Mouse (Mus musculus) heart, postnatal 36 days (tissue): Measurements from ENCODE around the gene Hoxb4. TPM values are rescaled to one million over a fixed set of nuclear protein-coding genes. Genes with fewer than 3 reads are reported as not detected.

ENCODE experiments used
- DNase-seq, 2 experiments: peaks; one replicate each; pipeline ENCODE4 v3.0.0; 2021 to 2022
- intact Hi-C: fragments of 180-260 bp; cut with DNase I; formaldehyde crosslinking; loops from one replicate; pipeline ENCODE4 v1.15.1; 2025
- total RNA-seq, 2 experiments: library from RNA; stranded (reverse); gene quantifications; 2 replicates each; pipeline ENCODE4 v1.2.3; 2021

Gene Hoxb4
- total RNA-seq, 2 experiments from 2014 or later, result 0.51 to 0.53 TPM

- no peak for DNase-seq
- intact Hi-C loops, result loop anchor here (5.0 kb wide), 1 partner anchor 277 kb away; the partner anchor contains the start of gene Igf2bp1
Measured at GRCm38 (mm10) chr11:96284041-96284749, 33.9 kb upstream of the Hoxb4 start.

DNA sequence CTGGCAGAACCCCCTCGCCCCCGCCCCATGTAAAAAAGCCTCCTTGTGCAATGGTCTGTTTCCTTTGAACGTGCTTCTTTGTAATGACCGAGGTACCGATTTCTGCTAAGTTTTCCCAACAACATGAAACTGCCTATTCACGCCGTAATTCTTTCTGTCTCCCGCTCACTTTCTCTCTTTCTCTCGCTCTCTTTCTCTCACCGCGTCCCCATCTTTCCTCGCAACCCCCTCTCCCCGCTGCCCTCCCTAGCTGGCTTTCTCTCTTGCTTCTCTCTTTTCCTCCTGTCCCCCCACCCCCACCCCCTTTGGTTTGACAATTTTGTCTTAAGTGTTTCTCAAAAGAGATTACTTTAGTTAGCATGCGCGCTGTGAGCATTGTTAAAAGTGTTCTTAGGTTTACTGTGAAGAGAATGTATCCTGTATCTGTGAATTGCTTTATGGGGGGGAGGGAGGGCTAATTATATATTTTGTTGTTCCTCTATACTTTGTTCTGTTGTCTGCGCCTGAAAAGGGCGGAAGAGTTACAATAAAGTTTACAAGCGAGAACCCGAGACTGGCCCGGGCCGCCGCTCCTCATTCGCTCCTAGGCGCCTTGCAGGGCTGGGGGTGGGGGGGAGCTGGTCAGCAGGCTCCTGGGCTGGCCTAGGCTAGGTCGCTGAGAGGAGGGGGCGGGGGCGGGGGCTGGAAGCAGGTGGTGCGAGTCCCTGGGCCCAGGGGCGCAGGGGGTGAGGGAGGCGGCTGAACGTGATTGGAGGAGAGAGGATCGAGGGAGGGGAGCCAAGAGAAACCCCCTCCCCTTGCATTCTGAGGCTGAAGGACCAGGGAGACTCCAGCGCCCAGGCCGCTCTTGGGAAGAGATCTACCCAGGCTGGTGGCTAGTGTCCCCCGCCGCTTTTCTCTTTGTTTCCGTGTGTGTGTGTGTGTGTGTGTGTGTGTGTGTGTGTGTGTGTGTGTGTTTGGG is 33.0 kb upstream of the Hoxb4 start:
- intact Hi-C loops, result loop anchor here (5.0 kb wide), 1 partner anchor 278 kb away; the partner anchor contains the start of gene Igf2bp1
- DNase-seq, result no peak

- intact Hi-C loops, result no loop called here
Measured at GRCm38 (mm10) chr11:96285771-96286738, 32.0 kb upstream of the Hoxb4 start, which contains the start of gene Hoxb7. Gene Hoxb7, plus strand, starts transcription at chr11:96286623.

GRCm38 (mm10) chr11:96286739-96287385 is 31.2 kb upstream of the Hoxb4 start:
- DNase-seq, result no peak
- intact Hi-C loops, result no loop called here

More at GRCm38 (mm10) chr11:96285771-96286738, 32.0 kb upstream of the Hoxb4 start, which contains the start of gene Hoxb7:
- DNase-seq, result no peak

GRCm38 (mm10) chr11:96287411-96287810 is 30.7 kb upstream of the Hoxb4 start:
- no peak for DNase-seq
- intact Hi-C loops, result no loop called here

GRCm38 (mm10) chr11:96288455-96289221 is 29.4 kb upstream of the Hoxb4 start:
- intact Hi-C loops, result no loop called here
- DNase-seq, result no peak

- intact Hi-C loops, result no loop called here
- no peak for DNase-seq
Measured at GRCm38 (mm10) chr11:96289293-96289692, 28.8 kb upstream of the Hoxb4 start.

GRCm38 (mm10) chr11:96289837-96290236 is 28.2 kb upstream of the Hoxb4 start:
- DNase-seq, result no peak
- intact Hi-C loops, result no loop called here

DNA sequence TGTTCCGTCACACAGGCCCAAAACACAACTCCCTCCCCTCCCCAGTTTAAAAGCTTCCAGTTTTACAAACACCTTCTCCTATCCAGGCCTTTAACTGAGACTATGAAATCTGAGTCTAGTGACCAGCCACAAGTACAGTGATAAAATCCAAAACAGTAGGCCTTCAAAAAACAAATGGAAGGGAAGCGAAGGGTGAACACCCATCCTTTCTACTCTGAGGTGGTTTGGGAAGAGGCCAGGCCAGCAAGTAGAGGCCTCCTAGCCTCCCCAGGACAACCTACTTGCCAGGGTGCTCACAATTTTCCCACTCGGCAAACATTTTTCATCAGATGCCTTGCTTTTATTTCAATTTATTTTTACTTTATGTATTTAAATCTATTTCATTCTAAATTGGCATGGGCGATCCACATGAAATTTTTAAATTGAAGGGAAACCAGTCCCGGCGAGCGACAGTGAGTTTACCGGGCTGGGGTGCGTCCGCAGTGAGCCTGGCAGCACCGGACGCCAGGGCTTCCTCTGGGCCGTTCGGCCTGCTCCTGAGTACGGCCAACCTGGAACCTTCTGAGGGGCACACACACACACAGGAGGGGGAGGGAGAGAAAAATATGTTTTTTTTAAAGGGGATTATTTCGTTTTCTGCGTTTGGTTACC is 27.2 kb upstream of the Hoxb4 start:
- intact Hi-C loops, result no loop called here
- DNase-seq, result no peak

DNA sequence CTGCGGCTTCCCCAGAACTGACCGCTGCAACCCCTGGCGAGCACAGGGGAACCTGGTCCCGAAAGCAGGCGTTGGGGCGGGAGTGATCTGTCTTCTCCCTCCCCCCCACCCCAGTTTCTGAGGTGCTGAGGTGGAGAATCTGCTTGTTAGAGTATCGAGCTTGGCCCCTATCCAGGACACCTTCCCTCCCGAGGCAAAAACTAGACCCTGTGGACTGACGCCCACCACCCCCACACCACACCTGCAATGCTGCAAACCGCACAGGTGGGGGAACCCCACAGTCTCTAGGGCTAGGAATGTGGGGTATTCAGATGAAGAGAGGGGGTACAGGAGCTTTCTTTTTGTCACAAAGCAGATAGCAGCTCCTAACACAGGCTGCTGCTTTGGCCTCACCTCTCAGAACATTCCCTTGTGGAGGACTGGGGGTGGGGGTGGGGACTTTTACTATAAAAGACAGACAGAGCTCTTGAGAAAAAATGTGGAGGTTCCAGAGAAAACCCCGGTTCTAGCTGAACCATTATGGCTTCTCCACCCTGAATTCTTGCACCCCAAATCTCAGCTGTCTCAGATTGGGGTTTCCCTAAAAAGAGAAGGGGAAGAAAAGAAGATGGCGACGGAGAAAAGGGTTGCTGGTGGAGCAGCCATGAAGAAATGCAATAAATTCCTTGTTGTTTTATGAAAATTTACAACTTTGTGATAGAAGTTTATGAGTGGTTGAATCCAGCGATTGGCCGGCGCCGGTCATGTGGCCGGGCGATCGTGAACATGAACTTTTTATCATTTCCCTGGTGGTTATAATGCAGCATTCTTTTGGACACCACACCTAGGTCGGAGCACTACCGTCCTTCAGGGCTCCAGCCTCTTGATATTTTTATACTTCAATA is 26.1 kb upstream of the Hoxb4 start, which contains the start of gene Hoxb6:
TSS of gene Hoxb6 (plus strand) at position 796 of the 884 bp plus-strand sequence.
- no peak for DNase-seq

GRCm38 (mm10) chr11:96292565-96293301 is 25.3 kb upstream of the Hoxb4 start:
- DNase-seq, result no peak
- intact Hi-C loops, result no loop called here

More for the DNA sequence above, 26.1 kb upstream of the Hoxb4 start, which contains the start of gene Hoxb6:
- intact Hi-C loops, result no loop called here

DNA sequence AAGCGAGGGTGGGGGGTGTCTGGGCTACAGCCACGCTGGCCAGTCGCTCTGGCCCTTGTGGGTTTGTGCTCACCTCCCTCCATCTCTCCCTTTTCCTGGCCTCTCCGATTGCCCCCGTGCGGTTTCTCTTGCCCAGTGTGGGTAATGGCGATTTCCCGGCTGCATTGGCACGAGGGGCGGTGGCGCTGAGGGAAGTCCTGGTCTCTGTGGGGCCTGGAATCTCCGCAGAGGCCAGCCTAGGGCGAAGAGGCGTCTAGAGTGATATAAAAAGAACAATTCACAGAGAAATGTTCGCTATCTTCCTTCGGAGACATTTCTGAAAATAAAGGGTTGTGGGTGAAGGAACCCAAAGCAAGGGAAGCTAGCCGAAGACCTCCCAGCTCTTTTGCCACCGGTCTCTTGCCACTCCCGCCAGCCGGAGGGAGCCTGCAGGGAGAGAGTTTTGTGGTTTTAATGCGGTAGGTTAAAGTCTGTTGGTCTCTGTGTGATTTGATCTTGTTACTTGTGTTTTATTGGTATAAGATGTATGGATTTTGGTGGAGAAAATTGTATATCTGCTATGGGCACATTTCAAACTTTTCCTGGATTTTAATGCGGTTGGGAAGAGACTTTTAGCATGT is 24.7 kb upstream of the Hoxb4 start:
- DNase-seq, result no peak
- intact Hi-C loops, result no loop called here

GRCm38 (mm10) chr11:96294245-96295091 is 23.6 kb upstream of the Hoxb4 start:
- intact Hi-C loops, result loop anchor here (2.0 kb wide), 1 partner anchor 14 kb away; the partner anchor contains the start of gene Hoxb8
- peak; percentile 69 to 74 for DNase-seq

DNA sequence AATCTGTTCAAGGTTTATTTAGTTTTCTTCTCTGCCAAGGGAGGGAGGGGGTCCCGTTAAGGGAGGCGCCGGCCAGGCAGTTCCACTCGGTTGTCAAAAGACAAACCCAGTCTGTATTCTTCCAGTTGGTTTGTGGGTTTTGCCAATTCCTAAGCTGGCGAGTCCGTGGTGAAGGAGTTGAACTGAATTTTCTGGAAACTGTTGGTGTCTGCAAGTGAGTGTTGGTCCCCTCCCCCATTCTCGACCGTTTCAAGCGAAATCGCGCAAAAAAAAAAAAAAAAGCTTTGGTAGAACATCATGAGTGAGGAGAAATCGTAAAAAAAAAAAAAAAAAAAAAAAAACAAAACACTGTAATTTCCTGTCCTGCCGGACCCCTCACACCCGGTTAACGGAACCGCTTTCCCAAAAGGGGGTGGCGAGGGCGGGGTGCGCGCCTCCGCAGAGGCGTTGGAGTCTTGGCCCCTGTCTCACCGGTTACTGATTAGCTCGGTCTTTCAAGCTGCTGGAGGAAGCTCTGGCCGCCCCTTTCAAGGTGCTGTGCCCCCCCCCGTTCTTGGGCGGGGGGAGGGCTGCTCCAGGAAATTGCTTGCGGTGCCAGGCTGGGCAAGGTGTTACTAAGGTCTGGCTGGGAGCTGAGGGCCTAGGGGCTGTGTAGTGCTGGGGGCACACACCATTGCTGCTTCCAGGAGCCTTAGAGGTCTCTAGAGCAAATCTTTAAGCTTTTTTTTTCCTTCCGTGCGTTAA is 22.8 kb upstream of the Hoxb4 start:
- intact Hi-C loops, result loop anchor here (2.0 kb wide), 1 partner anchor 14 kb away; the partner anchor contains the start of gene Hoxb8
- no peak for DNase-seq
